Mouse (Mus musculus) G1E (cell line): Measurements from ENCODE around the gene Gm43517.

Experiments
- CTCF ChIP-seq: IDR thresholded peaks from 2 replicates; pipeline ENCODE4 v1.5.1; 2012; ENCODE audit warnings: low read depth, low read length, inconsistent platforms, mixed read lengths
- GATA1 ChIP-seq: IDR thresholded peaks from 2 replicates; pipeline ENCODE4 v1.6.1; 2012; ENCODE audit warnings: borderline replicate concordance, low read length, inconsistent platforms, mixed read lengths

GRCm38 (mm10) chr12:49376318-49376992 lies 8.5 kb upstream of the Gm43517 start:
- no peak for TF ChIP-seq CTCF
- no peak for TF ChIP-seq GATA1
